Mouse (Mus musculus) spleen, adult 2 months (tissue): ENCODE data around the gene Evi5l. TPM values are rescaled to one million over a fixed set of nuclear protein-coding genes. Genes with fewer than 3 reads are reported as not detected.
"Not testable (repeated sequence)": the region's sequence is repeated elsewhere in the genome, so short reads cannot be mapped to it uniquely, and the experiment has no call there.

Experiments
- DNase-seq, 2 experiments: peaks; one replicate each; pipeline versions ENCODE4 v3.0.0 to v3.0.0-alpha.2; 2012 to 2021; ENCODE audit warnings: low spot score in 2 of 2, low read depth in 1 of 2
- H3K27ac ChIP-seq: fragments of 200-500 bp; 2 replicates; pipeline ENCODE4 v1.5.1; 2012; ENCODE audit warnings: low read length, inconsistent platforms; ENCODE audit not compliant: insufficient read depth
- H3K27me3 ChIP-seq: fragments of 200-500 bp; 2 replicates; pipeline ENCODE4 v1.6.1; 2012; ENCODE audit warnings: mild to moderate bottlenecking, moderate library complexity, low read length, inconsistent platforms; ENCODE audit not compliant: control insufficient read depth, insufficient read depth
- H3K36me3 ChIP-seq: fragments of 200-500 bp; 2 replicates; pipeline ENCODE4 v1.6.1; 2012; ENCODE audit warnings: mild to moderate bottlenecking, low read length, inconsistent platforms; ENCODE audit not compliant: control insufficient read depth, insufficient read depth
- H3K4me1 ChIP-seq: fragments of 200-500 bp; 2 replicates; pipeline ENCODE4 v1.6.1; 2011; ENCODE audit warnings: inconsistent platforms; ENCODE audit not compliant: control insufficient read depth, insufficient read depth, insufficient read length
- H3K4me3 ChIP-seq: fragments of 200-500 bp; 2 replicates; pipeline ENCODE4 v1.5.1; 2011; ENCODE audit warnings: mild to moderate bottlenecking, inconsistent platforms; ENCODE audit not compliant: insufficient read depth, insufficient read length; ENCODE audit errors: extremely low read depth
- CTCF ChIP-seq: fragments of 200-500 bp; IDR thresholded peaks from 2 replicates; pipeline ENCODE4 v1.5.1; 2011; ENCODE audit warnings: mild to moderate bottlenecking, inconsistent platforms; ENCODE audit not compliant: insufficient read depth, insufficient read length, insufficient replicate concordance; ENCODE audit errors: extremely low read depth
- POLR2A ChIP-seq: fragments of 200-500 bp; IDR thresholded peaks from 2 replicates; pipeline ENCODE4 v1.6.1; 2011; ENCODE audit warnings: low read depth, low read length, inconsistent platforms
- WGBS: fragments of 180-500 bp; shearing (Covaris S2); methylation state at CpG from one replicate; pipeline ENCODE4 v1.1.7; 2018; 5-methylcytosine and 5-hydroxymethylcytosine counted together
- polyA plus RNA-seq: library from polyadenylated mRNA; depleted of rRNA; stranded (reverse); fragments of >200 nt; gene quantifications from 2 replicates; pipeline ENCODE4 v1.2.3, GENCODE M21; 2012

The Evi5l gene
- polyA plus RNA-seq, 1 experiment = 12.9 TPM

DNA sequence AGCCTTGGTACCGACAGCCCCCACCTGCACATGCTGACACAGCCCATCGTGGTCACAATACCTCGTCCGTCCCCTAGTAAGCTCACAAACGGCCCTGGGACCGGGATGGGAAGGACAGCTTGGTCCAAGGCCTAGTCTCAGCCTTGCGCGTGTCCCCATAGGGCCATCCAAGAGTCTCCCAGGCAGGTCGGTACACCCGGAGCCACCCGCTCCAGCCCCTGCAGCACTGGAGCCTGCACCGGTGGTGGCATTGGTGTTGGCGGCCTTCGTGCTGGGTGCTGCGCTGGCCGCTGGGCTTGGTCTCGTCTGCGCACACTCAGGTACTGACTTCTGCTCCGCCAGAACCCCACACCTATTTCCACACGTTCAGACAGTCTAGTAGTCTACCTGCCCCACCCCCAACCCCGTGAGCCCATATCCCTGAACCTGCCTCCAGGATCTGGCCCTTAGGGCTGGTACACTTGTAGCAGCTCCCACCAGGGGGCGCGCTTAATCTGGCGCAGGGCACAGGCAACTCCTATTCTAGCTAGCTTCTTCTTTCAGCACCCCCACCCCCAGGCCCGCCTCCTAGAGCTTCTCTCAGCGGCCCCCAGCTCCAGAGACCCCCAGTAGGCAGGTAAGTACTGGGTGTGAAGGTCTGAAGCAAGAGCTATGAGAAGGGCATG lies 84.1 kb downstream of the Evi5l start:
- no peak overlapping the region for H3K4me3 ChIP-seq
- H3K27ac ChIP-seq = no peak overlapping the region
- H3K4me1 ChIP-seq = peaks cover 4% of the 10 kb centered on the region; the same call in 1 of the 2 replicates
- TF ChIP-seq POLR2A (no peak), CTCF (peak; percentile 87; the same call in 1 of the 2 replicates)
- peaks cover 19% of the 10 kb centered on the region for H3K36me3 ChIP-seq
- H3K27me3 ChIP-seq = no peaks in the 10 kb centered on the region
- WGBS = 55% methylated on average over 25 of the region's 26 CpGs
- DNase-seq = peak; percentile 52 to 82

DNA sequence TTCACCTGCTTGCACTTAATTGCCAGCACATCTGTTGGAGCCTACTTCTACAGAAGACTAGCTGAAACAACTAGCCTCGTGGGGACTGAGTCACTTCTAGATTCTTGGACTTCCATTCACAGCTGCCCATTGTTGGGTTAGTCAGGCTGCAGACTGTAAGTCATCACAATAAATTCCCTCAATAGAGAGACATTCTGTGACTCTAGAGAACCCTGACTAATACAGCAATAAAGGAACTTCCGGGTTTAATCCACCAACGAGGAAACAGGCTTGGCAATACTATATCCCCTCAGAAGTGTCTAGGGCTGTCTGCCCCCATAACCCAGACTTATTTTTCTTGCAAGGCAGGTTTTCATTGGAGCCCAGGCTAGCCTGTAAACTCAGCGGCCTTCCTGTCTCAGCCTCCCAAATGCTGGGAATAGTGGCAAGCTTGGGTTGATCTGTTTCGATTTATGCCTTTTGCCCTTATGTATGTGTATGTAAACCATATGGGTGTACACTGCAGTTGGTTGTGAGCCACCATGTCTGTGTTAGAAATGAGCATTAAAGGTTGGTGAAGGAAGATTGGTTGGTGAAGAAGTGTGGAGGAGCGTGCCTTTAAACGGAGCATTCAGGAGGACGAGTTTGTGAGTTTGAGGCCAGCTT lies 85.9 kb downstream of the Evi5l start:
- H3K36me3 ChIP-seq = peaks cover 10% of the 10 kb centered on the region
- no peaks in the 10 kb centered on the region for H3K27me3 ChIP-seq
- peak overlapping the region; percentile 7; the same call in 1 of the 2 replicates for H3K27ac ChIP-seq
- WGBS = 40% methylated on average over 8 of the region's 8 CpGs
- H3K4me3 ChIP-seq = peak overlapping the region; percentile 50
- TF ChIP-seq CTCF (no peak), POLR2A (no peak)
- DNase-seq = no peak
- H3K4me1 ChIP-seq = peaks cover 4% of the 10 kb centered on the region; the same call in 1 of the 2 replicates

DNA sequence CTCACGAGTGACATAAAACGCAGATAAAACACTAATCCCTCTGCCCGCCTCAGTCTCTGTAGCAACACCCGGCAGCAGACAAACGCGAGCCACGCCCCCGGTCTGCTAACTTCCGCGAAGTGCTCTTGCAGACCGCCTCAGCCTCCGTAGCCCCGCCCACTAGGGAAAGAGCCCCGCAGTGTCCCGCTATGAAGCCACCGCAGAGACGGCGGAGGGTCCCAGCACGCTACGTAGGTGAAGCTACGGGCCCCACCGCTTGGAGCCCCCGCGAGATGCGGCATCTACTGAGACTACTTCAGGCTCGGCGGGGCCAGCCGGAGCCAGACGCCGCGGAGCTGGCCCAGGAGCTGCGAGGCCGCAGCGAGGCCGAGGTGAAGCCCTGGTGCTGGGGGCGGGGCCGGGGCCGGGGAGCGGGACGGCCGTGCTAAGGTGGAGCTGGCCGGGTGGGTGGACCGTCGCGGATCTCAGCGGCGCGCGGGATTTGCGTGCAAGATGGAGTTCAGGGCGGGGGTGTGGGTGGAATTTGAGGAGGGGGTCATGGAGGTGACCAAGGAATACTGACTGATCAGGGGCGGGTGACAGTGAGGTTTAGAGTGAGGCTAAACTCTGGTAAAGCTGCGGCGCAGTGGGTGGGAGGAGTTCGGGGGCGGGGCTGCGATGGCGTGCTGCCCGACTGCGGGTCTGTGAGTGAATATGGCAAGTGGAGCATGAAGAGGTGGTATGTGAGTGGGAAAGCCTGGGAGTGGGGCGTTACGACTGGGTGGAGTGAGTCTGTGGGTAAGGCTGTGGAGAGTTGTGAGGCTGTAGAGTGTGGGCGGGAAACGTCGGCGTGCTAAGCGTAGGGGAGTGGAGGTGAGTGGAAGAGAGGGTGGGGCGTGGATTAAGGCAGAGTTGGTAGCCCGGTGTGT lies 86.8 kb downstream of the Evi5l start, which contains the start of gene Snapc2:
Snapc2 (plus strand) TSS at position 147 of the 908 bp plus-strand sequence.
- peaks cover 9% of the 10 kb centered on the region for H3K36me3 ChIP-seq
- DNase-seq = peak; percentile 88 to 94
- TF ChIP-seq POLR2A = no peak
- H3K27ac ChIP-seq = peak within 1 kb of the TSS; percentile 91
- WGBS = under 1% methylated on average over 69 of the region's 69 CpGs
- peak within 1 kb of the TSS; percentile 97 for H3K4me3 ChIP-seq
- no peaks in the 10 kb centered on the region for H3K27me3 ChIP-seq
- peaks cover 4% of the 10 kb centered on the region; the same call in 1 of the 2 replicates for H3K4me1 ChIP-seq

DNA sequence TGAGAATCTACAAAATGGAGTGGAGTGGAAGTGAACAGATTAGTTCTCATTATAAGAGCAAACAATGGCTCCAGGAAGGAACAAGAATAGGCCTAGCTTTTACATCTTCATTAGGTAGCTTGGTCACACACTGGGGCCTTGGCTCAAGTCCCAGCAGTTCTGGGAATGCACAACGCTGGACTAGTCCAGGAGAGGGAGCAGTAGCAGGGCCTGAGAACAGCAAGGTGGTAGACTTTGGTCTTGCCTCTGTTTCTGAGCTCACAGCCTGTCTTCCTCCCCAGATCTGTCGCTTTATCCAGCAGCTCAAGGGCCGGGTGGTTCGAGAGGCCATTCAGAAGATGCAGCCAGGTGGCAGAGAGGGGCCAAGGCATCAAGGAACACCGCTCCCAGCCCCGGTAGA lies 87.6 kb downstream of the Evi5l start:
- Histone ChIP-seq H3K27ac (no peak overlapping the region), H3K4me1 (peaks cover 11% of the 10 kb centered on the region), H3K27me3 (no peaks in the 10 kb centered on the region), H3K36me3 (peaks cover 9% of the 10 kb centered on the region), H3K4me3 (no peak overlapping the region)
- WGBS = 80% methylated on average over 6 of the region's 6 CpGs
- DNase-seq = no peak
- no peak for TF ChIP-seq CTCF
- TF ChIP-seq POLR2A = no peak

DNA sequence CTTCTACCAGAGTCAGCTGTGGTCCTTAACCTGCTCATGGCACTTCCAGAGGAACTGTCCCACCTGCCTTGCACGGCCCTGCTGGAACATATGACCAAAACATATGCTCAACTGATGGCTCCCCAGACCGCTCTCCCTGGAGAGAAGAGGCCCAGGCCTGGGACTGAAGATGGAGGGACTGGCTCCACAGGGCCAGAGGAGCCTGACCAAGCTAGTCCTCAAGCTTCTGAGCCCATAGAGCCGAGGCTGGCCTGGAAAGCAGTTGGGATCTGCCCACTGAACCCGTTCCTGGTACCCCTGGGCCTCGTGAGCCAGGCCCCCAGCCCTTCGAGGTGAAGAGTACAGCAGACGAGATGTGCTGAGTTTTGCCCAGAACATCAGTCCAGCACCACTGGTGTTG lies 89.1 kb downstream of the Evi5l start:
- not testable (repeated sequence) for H3K36me3 ChIP-seq, H3K27ac ChIP-seq, H3K27me3 ChIP-seq, H3K4me3 ChIP-seq, DNase-seq
- peaks cover 16% of the 10 kb centered on the region for H3K4me1 ChIP-seq
- 87% methylated on average over 7 of the region's 7 CpGs for WGBS

DNA sequence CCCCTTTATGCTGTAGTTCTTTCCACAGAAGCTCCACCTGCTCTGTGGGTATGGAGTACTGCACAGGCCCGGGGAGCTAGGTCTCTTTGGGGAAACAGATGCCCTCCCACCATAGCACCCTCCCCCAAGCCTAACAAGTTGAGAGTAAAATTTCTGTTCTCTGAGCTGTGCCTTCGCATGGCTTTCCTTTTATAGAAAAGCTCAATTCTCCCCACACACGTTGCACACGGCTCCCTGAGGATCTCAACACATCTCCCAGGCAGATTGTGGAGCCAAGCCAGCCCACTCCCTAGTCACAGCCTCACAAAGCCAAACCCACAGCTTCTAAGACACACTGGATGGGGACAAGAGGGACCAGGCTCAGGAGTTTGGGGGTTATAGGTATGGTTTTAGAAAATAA lies 90.5 kb downstream of the Evi5l start:
- Histone ChIP-seq H3K27me3 (no peaks in the 10 kb centered on the region), H3K27ac (no peak overlapping the region), H3K4me1 (peaks cover 16% of the 10 kb centered on the region), H3K4me3 (no peak overlapping the region), H3K36me3 (peaks cover 10% of the 10 kb centered on the region)
- TF ChIP-seq POLR2A = no peak
- no peak for TF ChIP-seq CTCF
- no peak for DNase-seq
- WGBS = 84% methylated on average over 4 of the region's 4 CpGs
